Mouse (Mus musculus): ENCODE results near the gene Gm5431. TPM values are rescaled to one million over a fixed set of nuclear protein-coding genes. Genes with fewer than 3 reads are reported as not detected.

Gene Gm5431
- polyA plus RNA-seq, 1 experiment from 2014 or later, result 0.57 TPM

- Histone ChIP-seq H3K9me3 (ENCODE audit: low read length) (no peaks in the 10 kb centered on the region), H3K36me3 (ENCODE audit: insufficient read depth, low read length) (no peaks in the 10 kb centered on the region), H3K9ac (replicated peaks; ENCODE audit: low read depth) (peak within 1 kb of the TSS; percentile 20), H3K4me2 (replicated peaks; ENCODE audit: low read depth, low read length) (peak within 1 kb of the TSS; percentile 79), H3K27ac (ENCODE audit: low read length) (peak within 1 kb of the TSS; percentile 94), H3K4me3 (ENCODE audit: low read depth, low read length) (peak within 1 kb of the TSS; percentile 45), H3K4me1 (ENCODE audit: insufficient read depth, low read depth, low read length) (peaks cover 14% of the 10 kb centered on the region; the same call in 1 of the 2 replicates), H3K27me3 (replicated peaks; ENCODE audit: insufficient read depth, low read length) (no peaks in the 10 kb centered on the region)
- DNase-seq (ENCODE audit: low spot score) (peak; percentile 89), ATAC-seq (peak; percentile 78)
- WGBS, result 1% methylated on average over 19 of the region's 19 CpGs
- peak; percentile 27; the same call in 1 of the 2 replicates for TF ChIP-seq EP300 (IDR thresholded peaks at IDR 0.05)
- peak; percentile 42 for TF ChIP-seq CTCF (IDR thresholded peaks at IDR 0.05)
Measured at GRCm38 (mm10) chr11:48871201-48871772, 30.7 kb downstream of the Gm5431 start, which contains the start of gene Irgm1. Gene Irgm1, minus strand, starts transcription at chr11:48871683.

DNA sequence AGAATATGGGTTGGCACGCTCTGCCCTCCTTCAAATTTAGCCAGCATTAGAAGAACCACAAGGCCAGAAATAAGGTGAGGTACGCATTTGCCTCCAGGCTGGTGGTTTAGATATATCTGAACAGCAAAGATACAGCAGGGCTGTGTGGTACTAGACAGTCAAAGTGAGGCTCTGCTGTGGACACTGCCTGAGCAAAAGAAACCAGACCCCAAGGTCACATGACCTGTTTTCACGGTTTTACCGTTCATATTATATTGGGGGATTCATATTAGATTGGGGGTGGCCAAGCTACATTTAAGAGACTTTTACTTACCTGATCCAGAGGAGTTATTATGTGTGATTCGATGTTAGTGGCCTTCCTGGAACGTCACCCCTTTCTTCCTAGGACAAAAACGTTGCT lies 31.2 kb downstream of the Gm5431 start:
- peak overlapping the region; percentile 20 for H3K9ac ChIP-seq (replicated peaks; ENCODE audit: low read depth)
- TF ChIP-seq EP300 (IDR thresholded peaks at IDR 0.05) (no peak), CTCF (IDR thresholded peaks at IDR 0.05) (no peak)
- DNase-seq (ENCODE audit: low spot score), result no peak
- H3K4me1 ChIP-seq (ENCODE audit: insufficient read depth, low read depth, low read length), result peaks cover 14% of the 10 kb centered on the region; the same call in 1 of the 2 replicates
- WGBS, result 21% methylated on average over 7 of the region's 7 CpGs
- 0 out of 2 replicates have a peak, but pooled peaks have one; percentile 16 for ATAC-seq
- H3K4me2 ChIP-seq (replicated peaks; ENCODE audit: low read depth, low read length), result peak overlapping the region; percentile 79
- H3K27ac ChIP-seq (ENCODE audit: low read length), result peak overlapping the region; percentile 94
- H3K27me3 ChIP-seq (replicated peaks; ENCODE audit: insufficient read depth, low read length), result no peaks in the 10 kb centered on the region
- peaks cover 1% of the 10 kb centered on the region for H3K36me3 ChIP-seq (ENCODE audit: insufficient read depth, low read length)
- H3K4me3 ChIP-seq (ENCODE audit: low read depth, low read length), result peak overlapping the region; percentile 45
- H3K9me3 ChIP-seq (ENCODE audit: low read length), result no peaks in the 10 kb centered on the region

DNA sequence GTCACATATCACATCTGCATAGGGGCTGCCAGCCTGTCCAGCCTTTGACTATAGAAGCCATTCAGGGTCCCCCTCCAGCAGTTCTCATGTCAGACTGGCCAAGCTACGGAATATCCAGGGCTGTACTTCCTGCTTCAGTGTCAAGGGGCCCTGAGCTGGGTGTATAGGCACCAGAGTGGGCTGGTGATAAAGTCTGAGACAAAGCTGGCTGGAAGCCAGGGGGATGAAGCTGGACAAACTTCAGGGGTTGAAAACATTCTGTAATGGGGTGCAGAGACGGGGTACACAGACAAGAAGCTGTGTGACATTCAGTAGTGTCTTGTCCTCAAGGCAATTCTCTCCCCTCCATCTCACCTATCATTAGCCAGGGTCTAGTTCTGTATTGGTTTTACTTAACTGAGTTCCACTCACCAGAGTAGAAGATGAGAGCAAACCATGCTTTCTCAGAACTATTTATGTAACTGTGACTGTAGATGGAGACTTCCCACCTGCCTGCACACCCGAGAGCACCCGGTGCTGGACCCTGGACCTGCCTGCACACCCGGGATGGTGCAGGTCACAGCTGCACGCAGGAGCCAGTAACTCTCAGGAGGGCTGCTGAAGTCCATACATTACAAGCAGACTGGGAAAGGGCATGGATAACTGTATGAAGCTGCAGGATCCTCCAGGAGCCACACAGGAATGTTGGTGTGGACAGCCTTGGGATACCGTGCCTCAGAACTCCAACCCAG lies 32.5 kb downstream of the Gm5431 start:
- Histone ChIP-seq H3K27ac (ENCODE audit: low read length) (peak overlapping the region; percentile 94; the same call in 1 of the 2 replicates), H3K9ac (replicated peaks; ENCODE audit: low read depth) (peak overlapping the region; percentile 20), H3K27me3 (replicated peaks; ENCODE audit: insufficient read depth, low read length) (no peaks in the 10 kb centered on the region), H3K9me3 (ENCODE audit: low read length) (no peaks in the 10 kb centered on the region), H3K4me1 (ENCODE audit: insufficient read depth, low read depth, low read length) (peaks cover 14% of the 10 kb centered on the region; the same call in 1 of the 2 replicates), H3K4me3 (ENCODE audit: low read depth, low read length) (peak overlapping the region; percentile 45), H3K36me3 (ENCODE audit: insufficient read depth, low read length) (peaks cover 5% of the 10 kb centered on the region), H3K4me2 (replicated peaks; ENCODE audit: low read depth, low read length) (peak overlapping the region; percentile 79)
- no peak for TF ChIP-seq CTCF (IDR thresholded peaks at IDR 0.05)
- TF ChIP-seq EP300 (IDR thresholded peaks at IDR 0.05), result no peak
- DNase-seq (ENCODE audit: low spot score) (no peak), ATAC-seq (no peak)
- WGBS, result 20% methylated on average over 7 of the region's 7 CpGs

DNA sequence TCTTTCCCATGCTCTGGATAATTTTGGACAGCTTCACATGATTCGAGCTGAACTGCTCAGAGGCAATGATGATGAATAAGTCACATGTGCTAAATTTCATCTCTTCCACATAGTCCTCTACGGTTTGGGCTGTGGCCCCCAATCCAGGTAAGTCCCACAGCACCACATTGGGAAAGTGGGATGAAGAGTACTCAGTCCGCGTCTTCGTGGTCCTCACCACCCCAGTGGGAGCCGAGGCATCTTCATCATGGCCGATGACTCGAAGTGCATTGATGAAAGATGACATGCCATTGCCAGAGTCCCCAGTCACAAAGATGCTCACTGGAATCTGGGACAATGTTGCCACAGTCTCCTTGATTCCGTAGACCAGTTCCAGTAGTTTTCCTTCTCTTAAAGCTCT lies 35.5 kb downstream of the Gm5431 start:
- Histone ChIP-seq H3K4me3 (ENCODE audit: low read depth, low read length) (no peak overlapping the region), H3K4me1 (ENCODE audit: insufficient read depth, low read depth, low read length) (peaks cover 14% of the 10 kb centered on the region; the same call in 1 of the 2 replicates), H3K36me3 (ENCODE audit: insufficient read depth, low read length) (peaks cover 5% of the 10 kb centered on the region), H3K9me3 (ENCODE audit: low read length) (no peaks in the 10 kb centered on the region), H3K9ac (replicated peaks; ENCODE audit: low read depth) (no peak overlapping the region), H3K27ac (ENCODE audit: low read length) (no peak overlapping the region), H3K27me3 (replicated peaks; ENCODE audit: insufficient read depth, low read length) (no peaks in the 10 kb centered on the region), H3K4me2 (replicated peaks; ENCODE audit: low read depth, low read length) (no peak overlapping the region)
- TF ChIP-seq CTCF (IDR thresholded peaks at IDR 0.05) (no peak), EP300 (IDR thresholded peaks at IDR 0.05) (no peak)
- ATAC-seq (no peak), DNase-seq (ENCODE audit: low spot score) (no peak)
- 95% methylated on average over 9 of the region's 9 CpGs for WGBS

GRCm38 (mm10) chr11:48863808-48864207 lies 38.2 kb downstream of the Gm5431 start:
- no peak overlapping the region for H3K9ac ChIP-seq (replicated peaks; ENCODE audit: low read depth)
- no peaks in the 10 kb centered on the region for H3K27me3 ChIP-seq (replicated peaks; ENCODE audit: insufficient read depth, low read length)
- ATAC-seq (no peak), DNase-seq (ENCODE audit: low spot score) (no peak)
- H3K4me3 ChIP-seq (ENCODE audit: low read depth, low read length), result no peak overlapping the region
- H3K4me1 ChIP-seq (ENCODE audit: insufficient read depth, low read depth, low read length), result no peaks in the 10 kb centered on the region
- TF ChIP-seq EP300 (IDR thresholded peaks at IDR 0.05) (no peak), CTCF (IDR thresholded peaks at IDR 0.05) (no peak)
- H3K4me2 ChIP-seq (replicated peaks; ENCODE audit: low read depth, low read length), result no peak overlapping the region
- H3K36me3 ChIP-seq (ENCODE audit: insufficient read depth, low read length), result peaks cover 5% of the 10 kb centered on the region
- H3K9me3 ChIP-seq (ENCODE audit: low read length), result no peaks in the 10 kb centered on the region
- H3K27ac ChIP-seq (ENCODE audit: low read length), result no peak overlapping the region
- 91% methylated on average over 3 of the region's 3 CpGs for WGBS

DNA sequence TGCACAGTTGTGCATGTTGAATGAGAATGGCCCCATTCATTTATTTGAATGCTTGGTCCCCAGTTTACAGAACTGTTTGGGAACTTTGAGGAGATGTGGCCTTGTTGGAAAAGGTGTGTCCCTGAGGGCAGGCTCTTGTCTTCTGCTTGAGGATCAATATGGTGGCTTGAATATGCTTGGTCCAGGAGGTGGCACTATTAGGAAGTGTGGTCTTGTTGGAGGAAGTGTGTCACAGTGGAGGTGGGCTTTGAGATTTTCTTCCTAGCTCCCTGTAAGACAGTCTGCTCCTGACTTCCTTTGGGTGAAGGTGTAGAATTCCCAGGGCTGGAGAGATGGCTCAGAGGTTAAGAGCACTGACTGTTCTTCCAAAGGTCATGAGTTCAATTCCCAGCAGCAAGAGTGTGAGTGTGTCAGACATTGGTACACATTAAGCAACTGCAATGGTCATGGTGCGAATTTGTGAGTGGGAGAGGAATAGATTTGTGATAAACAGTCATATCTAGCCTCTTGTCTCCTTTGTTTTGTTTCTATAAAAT lies 39.2 kb downstream of the Gm5431 start:
- H3K9ac ChIP-seq (replicated peaks; ENCODE audit: low read depth), result no peak overlapping the region
- no peaks in the 10 kb centered on the region for H3K27me3 ChIP-seq (replicated peaks; ENCODE audit: insufficient read depth, low read length)
- no peak overlapping the region for H3K4me2 ChIP-seq (replicated peaks; ENCODE audit: low read depth, low read length)
- no peak overlapping the region for H3K27ac ChIP-seq (ENCODE audit: low read length)
- no peak overlapping the region for H3K4me3 ChIP-seq (ENCODE audit: low read depth, low read length)
- TF ChIP-seq CTCF (IDR thresholded peaks at IDR 0.05) (no peak), EP300 (IDR thresholded peaks at IDR 0.05) (no peak)
- 73% methylated on average over 1 of the region's 1 CpGs for WGBS
- no peaks in the 10 kb centered on the region for H3K9me3 ChIP-seq (ENCODE audit: low read length)
- peaks cover 5% of the 10 kb centered on the region for H3K36me3 ChIP-seq (ENCODE audit: insufficient read depth, low read length)
- H3K4me1 ChIP-seq (ENCODE audit: insufficient read depth, low read depth, low read length), result no peaks in the 10 kb centered on the region; the same call in 1 of the 2 replicates
- ATAC-seq (no peak), DNase-seq (ENCODE audit: low spot score) (no peak)

Measured in lung, postnatal 0 days (tissue).